Mouse (Mus musculus): ENCODE measurements around the gene Map3k4.
A peak's percentile ranks its signal among the peaks of the same experiment; 100 is the strongest.

Gene Map3k4

DNA sequence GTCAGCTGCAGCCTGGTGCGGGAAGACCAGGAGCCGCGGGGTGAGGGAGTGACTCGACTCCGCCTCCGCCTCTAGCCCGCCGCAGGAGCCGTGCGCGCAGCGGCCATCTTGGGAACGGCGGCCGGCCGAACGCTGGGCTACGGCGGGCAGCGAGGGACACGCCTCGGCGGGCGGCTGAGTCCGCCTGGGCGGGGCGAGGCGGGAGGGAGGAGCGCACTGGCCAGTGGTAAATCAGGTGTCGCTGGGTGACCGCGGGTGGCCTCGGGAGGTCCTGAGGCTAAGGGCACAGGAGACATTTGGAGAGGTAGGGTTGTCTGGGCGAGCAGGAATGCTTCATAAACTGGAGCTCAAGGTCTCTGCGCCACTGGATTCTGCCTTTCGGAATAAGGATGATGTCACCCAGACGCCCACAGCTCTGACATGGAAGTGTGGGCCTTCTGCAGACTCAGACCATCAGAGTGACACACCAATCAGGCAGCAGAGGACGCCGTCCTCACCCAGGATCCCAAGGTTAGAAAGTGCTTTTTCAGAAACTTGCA is at the start of gene Map3k4:
Gene Map3k4 (minus strand): TSS at position 134 of the 539 bp plus-strand sequence.
- peak; percentile 77 for DNase-seq (ENCODE audit: low read depth, low spot score)

DNA sequence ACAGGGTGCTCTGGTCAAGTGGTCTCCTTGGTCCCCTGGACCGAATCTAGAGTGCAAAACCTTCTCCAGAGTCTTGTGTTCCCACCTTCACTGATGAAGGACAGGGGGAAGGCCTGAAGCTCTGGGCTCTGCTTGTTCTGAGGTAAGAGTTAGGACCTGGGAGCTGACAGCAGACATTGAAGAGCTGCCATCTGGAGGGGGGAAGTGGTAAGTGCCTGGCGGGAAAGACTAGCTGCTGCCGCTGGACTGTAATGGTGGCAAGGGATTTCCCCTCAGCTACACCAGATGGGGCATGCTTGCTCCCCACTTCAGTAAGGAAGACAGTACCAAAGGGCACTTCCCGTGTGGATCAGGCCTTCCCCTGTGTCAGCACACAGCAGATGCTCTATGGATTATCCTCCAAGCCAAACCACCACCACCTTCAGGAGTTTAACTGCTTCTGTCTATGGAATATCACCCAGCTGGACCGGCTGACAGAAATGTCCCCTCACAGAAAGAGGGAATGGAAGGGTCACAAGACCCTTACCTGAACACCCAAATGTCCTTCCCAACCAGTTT is 48.9 kb upstream of the Map3k4 start:
- DNase-seq (ENCODE audit: low read depth, low spot score), result no peak

DNA sequence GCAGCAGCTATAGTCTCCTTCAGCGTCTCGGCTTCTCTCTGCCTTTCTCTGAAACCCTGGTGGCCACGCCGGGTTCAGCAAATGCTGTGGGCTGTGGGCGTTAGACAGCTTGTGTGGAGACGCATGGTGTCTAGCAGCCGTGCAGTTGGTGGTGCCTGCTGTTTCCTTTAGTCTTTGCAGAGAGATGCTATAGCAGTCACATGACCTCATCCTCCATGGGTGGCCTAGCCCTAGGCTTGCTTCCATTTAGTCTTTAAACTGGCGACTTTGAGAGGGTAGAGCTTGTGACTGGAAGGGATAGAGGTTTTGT is 45.8 kb upstream of the Map3k4 start:
- DNase-seq (ENCODE audit: low read depth, low spot score), result no peak

DNA sequence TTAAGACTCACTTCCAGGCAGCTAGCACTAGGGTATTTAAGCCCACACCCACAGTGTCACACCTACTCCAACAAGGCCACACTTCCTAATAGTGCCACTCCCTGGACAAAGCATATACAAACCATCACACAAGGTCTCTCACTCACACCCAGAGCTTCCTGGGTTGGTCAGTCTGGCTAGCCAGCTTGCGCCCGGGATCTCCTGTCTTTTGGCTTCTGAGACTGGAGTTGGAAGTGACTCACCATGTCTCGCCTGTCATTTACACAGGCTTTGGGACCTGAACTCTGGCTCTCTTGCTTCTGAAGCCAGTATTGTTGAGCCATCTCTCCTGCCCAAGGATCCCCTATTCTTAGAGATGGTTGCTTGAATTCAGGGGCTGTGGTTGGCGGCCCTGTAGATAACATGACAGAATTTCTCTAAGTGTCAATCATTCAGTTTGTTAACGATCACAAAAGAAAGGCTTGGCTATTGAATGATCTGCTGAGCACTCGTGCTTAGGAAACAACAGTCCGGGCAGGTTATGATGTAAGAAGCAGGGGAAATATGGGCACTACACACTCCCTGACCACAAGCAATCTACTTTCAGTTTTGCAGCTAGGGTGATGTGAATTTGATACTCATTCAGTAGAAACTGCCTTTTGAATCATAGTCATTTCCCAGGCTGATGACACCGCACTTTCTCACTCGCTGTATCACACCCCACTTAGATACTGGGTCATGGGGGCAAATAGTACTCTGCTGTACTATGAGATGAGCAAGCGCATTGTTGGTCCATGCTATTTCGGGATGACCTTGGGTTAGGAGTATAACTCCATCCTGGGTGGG is 45.2 kb upstream of the Map3k4 start:
- no peak for DNase-seq (ENCODE audit: low read depth, low spot score)

DNA sequence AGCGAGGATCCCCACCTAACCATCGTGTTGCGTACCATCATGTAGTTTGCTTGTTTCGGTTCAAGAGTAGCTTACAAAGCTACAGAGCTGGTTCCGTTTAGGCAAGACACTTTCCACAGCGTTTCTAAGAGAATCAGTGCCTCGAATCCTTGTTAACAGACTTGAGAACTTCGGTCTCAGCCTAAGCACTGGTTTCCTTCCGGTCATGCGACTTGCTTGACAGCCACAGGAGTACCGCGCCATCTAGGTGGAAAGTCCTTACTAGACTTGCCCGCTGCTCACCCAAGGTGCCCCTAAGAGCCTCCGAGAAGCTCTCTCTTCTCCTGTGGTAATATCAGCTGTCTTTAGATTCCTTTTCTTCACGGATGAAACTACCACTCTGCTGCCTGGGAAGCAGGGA is 41.3 kb upstream of the Map3k4 start:
- DNase-seq (ENCODE audit: low read depth, low spot score), result no peak

DNA sequence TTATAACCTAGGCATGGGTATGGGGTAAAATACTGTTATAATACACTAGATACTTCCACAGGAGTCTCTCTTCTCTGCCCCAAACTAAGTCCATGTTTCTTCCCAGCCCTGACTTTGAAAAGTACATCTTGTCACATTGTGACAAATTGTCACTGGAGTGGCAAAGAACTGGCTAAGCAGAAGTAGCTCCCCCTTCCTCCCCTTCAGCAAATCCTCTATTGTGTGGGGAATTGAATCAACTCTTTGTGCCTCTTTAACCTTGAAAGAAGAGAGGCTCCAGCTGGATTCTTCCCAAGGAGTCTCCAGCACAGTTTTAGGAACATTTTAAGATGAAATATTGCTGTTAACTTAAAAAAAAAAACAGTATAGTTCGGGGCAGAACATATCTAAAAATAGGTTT is 34.2 kb upstream of the Map3k4 start:
- DNase-seq (ENCODE audit: low read depth, low spot score), result no peak

DNA sequence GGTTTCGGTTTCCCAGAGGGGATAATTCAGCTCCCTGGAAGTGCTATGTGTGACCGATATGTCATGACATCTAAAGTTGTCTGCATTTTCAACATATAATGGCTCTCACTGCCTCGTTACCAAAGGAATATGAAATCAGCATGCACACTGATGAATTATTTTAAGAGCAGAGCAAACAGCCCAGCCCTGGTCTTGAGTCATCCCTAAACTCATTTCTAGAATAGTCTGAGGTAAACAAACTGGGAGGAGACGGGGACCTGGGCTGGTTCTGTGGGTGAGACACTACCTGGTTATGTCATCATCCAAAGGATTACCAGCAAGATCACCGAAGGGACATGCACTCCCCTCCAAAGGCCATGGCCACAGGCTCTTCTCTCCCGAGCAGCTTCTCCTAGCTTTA is 33.0 kb upstream of the Map3k4 start:
- no peak for DNase-seq (ENCODE audit: low read depth, low spot score)

DNA sequence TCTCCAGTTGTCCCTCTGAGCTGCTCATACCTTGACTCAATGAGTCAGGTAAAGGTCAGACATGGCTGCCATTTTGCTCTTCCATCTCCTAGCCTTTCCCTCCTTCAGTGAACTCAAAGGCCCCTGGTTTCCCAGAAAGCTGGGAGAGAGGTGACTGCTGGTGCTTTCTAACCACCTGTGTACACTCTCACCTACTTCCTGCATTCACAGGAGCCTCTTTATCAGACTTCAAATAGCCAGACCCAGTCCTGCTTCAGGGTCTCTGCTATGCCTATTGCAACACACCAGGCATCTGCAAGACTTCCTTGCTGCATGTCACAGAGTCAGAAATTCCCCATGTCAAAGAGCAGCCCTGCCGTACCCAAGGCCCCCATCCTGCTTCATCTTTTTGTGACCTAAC is 28.9 kb upstream of the Map3k4 start:
- no peak for DNase-seq (ENCODE audit: low read depth, low spot score)

DNA sequence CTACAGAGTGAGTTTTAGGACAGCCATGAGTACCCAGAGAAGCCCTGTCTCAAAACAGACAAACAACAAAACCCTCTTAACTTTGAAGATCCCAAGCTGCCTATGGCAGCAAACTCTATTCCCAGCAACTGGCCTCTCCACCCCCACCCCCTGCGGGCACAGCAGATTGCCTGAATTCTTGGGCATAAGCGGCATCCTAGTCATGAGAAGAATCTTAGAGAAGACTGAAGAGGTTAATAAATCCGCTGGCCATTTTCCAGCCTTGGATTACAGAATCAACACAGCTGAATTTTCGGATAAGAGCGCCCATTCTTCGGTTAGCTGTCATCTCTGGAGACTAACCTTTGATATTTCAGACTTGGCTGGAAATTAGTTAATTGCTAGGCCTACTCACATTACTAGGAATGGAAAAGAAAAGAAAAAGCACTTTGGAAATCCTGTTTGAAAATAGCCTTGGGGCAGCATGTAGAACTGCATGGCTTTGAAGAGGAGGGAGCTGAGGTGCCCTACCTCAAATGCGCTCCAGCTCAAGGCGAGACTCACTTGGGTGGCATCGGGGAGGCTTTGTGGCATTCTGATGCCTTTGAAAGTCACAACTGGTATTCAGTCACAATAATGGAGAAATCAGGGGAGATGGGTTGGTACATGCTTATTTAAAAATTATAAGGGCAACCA is 25.2 kb upstream of the Map3k4 start:
- DNase-seq (ENCODE audit: low read depth, low spot score), result no peak

DNA sequence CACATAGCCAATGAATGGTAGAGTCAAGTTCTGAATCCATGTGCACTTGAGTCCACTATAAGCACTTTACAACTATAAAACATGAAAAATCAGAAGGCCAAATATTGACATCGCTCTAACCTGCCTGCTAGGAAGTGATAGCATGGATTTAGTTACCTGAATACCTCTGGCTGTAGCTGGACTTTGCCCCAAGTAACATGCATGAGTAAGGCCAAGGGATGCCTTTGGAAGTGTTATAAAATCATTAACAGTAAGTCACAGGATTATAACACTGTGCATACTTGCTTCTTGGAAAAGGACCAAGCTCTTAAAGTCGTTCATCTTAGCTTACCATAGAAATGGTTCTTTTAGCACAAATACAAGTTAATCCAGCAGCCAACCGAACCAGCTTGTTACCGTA is 18.6 kb upstream of the Map3k4 start:
- DNase-seq (ENCODE audit: low read depth, low spot score), result no peak

DNA sequence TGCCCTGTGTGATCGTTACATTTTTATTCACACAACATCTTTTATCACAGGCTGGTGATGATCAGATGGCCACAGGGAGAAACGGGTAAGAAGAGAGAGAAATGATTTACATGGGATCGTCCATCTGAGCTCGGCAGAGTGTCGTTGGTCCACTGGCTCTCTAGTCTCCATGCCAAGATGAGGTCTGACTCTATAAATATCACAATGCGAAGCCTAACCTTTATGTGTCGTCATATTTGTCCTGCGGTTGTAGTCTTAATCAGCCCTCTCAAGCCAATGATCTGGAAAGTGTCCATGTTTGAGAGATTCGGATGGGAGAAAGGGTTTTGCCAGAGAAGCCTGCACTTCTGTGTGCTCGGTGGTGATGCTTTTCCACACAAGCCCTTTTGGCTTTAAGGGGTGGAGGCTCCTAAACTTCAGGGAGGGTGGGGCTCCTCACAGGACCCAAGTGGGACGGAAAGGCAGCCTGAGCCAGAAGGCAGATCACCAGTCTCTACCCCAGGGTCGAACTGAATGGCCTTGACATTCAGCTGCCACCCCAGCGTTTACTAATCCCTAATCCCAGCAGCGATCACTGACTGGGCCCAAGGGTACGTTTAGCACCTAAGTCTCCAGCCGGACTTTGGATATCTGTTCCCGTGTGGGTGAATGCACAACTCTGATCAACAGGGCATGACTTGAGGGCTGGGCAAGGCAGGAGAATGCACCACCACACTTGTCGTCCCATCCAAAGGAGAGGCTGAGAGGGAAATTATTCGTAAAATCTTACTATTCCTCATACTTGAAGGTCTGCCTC is 17.7 kb upstream of the Map3k4 start:
- no peak for DNase-seq (ENCODE audit: low read depth, low spot score)

DNA sequence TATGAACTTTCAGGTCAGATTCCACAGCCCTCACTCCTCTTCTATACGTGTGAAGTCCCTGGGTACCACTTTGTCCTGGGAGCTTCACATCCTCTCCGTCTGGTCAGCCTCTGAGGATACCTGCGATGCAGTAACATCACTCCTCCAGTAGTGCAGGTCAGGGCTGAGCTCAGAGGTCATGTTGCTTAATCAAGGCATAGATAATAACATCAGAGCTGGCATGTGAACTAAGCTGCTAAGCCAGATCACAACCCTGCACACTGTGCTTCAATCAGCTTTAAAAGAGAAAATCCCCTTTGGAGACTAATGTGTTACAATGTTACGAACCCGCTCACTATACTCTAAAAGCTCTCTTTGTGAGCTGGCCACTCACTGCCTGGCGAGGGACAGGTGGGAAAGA is 16.5 kb upstream of the Map3k4 start:
- no peak for DNase-seq (ENCODE audit: low read depth, low spot score)

DNA sequence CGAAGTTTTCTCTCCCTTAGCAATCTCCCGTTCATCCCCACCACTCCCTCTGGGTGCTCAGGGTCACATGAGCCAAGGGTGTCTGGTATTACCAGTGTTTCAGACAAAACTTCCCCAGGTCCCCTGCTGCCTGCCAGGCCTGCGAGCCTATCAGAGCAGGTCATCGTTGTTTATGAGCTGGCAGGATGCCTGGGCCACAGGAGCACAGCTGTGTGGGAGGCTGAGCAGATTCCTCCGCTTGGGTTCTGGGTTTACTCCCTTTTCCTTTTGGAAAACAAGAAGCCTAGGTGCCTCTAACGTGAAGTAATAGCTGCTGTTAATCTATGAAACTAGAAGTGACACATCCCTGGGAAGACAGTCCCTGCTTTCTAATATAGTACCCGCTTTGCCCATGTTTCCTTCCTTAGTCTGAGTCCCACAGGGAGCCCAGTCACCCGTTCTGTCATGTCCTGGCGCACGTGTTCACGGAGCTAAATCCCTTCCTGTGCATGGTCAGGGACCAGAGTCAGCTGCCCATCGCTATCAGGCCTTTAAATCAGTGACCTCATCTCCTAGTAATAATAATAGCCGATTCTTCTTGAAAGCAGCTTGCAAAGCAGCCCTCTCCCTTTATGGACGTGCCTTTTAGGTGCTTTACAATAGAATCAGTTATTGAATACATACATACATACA is 9.4 kb upstream of the Map3k4 start:
- DNase-seq (ENCODE audit: low read depth, low spot score), result peak; percentile 22

DNA sequence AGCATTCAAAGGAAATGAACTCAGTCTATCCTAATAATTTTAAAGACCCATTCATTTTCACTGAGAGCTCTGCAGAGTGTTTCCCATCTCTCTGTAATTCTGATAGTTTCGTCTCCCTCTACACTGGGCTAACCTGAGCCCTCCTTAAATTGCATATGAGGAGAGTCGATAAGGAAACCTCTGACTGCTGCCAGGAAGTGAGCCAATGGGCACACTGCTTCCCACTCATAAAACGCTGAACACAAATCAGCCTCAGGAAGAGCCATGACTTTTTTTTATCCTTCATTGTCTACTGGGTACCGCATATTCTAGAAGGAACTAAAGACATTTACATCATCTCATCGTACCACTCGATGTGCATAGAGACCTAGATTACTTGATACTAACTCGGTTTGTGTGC is 1.2 kb upstream of the Map3k4 start:
- no peak for DNase-seq (ENCODE audit: low read depth, low spot score)

DNA sequence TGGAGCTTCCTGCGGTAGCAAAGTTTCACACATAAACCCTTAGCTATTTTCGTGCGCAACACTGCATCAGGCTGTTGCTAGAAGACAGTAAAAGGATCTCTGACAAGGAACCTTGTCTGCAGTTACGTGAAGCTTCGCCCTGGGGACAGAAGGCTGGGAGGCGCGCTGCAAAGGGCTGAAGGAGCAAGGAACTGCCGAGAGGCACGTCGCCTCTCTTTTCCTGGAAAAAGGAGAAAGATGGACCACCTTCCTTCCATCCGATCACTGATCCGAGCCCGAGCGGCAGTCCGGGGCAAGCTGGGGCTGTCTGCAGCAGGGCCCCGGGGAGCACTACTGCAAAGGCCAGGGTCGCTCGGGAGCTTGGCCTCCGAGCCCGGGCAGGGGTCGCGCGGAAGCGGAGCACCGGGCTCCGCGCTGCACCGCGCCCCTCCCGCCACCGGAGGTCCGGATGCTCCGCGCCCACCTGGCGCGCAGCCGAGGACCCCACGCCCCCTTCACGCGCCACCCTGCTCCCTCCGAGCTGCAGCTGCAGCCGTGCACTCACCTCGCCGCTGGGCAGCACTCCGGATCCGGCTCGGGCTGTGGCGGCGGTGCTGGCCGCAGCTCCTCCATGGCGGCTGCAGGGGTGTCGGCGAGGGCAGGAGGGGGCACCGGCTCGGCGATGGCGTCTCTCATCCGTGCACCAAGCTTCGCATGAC is 493 bp downstream of the Map3k4 start:
- DNase-seq (ENCODE audit: low read depth, low spot score), result peak; percentile 34

DNA sequence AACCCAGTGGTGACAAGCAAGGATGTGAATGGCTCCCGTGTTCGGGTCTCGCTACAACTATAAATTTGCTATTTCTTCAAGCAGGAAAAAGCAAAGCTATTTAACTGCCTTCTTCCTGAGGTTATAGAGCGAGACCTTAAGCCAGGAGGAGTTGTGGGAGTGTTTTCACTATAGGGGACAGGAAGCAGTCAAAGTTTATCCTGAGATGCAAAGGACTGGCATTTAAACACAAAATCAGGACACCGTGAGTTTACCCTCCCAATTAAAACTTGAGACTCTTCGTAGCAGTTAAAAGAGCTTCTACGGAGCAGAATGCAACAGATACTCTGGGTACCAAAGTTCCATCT is 1.0 kb downstream of the Map3k4 start:
- DNase-seq (ENCODE audit: low read depth, low spot score), result no peak

DNA sequence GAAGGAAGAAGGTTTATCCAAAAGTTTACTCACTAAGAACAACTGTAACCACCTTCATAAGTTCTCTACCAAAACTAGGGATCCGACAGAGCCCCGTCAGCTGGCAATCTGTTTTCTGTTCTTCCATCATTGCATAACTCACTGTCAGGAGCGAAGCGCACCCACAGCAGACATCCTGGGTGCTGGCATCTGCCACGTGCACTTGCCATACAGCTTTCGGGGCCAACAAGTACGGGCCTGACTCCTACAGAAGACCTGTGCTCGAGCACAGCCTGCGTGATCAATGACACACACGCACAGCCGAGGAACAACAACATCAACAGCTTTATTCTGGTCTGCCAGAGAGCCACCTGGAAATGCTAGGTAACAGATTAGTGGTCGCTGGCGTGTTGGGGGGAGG is 2.3 kb downstream of the Map3k4 start:
- DNase-seq (ENCODE audit: low read depth, low spot score), result no peak

DNA sequence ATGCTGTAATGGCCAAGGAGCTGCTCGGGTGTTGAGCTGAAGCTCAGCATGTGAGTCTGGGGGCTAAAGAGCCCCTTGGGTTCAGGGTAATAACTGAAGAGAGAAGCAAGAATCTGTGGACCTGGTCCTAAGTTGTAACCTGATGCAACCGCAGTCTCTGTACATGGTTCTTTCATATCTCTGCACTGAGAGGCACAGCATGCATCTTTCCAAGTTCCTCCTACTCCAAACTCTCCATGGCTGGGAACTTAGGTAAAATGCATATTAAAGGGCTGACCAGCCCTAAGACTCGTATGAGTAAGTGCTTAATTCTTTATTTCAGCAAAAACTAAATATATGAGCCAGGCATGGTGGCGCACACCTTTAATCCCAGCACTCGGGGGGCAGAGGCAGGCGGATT is 6.3 kb downstream of the Map3k4 start:
- DNase-seq (ENCODE audit: low read depth, low spot score), result no peak

DNA sequence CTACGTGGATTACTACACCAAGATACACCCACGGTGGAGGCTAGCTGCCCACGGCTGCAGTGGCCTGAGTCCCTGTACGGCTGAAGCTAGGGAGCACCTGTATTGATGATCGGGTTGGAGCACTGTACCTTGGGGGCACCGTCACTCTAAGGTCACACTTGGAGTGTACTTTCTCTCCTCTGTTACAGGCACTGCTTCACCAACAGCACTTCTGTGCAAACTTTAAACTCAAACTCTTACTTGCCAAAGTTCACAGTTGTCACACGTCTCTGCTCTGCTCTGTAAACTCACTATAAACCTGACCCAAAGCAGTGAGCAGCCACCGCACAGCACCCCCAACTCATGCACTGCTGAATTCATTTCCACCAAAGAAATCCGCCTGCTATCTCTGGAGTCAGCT is 9.1 kb downstream of the Map3k4 start:
- DNase-seq (ENCODE audit: low read depth, low spot score), result no peak

DNA sequence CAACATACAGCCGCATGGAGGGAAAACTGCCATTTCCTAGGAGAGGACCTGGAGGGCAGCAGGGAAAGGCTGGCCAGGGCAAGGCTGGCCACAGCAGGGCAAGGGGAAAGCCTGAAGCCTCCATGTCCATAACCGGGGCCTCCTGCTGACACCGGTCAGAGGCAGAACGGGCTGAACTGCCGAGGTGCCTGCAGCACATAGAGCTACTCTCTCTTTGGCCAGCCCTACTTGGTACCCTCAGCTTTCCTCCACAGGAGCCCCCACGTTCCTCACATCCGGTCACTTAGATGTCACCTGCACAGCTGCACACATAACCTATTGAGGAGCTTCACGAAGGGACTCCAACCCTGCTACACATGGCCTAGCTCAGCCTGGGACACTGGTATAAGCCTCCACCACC is 9.5 kb downstream of the Map3k4 start:
- no peak for DNase-seq (ENCODE audit: low read depth, low spot score)
